Mouse (Mus musculus): Measurements from ENCODE around the gene Rnf212. TPM values are rescaled to one million over a fixed set of nuclear protein-coding genes. Genes with fewer than 3 reads are reported as not detected.
A peak's percentile ranks its signal among the peaks of the same experiment; 100 is the strongest.

Gene Rnf212
- polyA plus RNA-seq, 1 experiment from 2014 or later = not detected

DNA sequence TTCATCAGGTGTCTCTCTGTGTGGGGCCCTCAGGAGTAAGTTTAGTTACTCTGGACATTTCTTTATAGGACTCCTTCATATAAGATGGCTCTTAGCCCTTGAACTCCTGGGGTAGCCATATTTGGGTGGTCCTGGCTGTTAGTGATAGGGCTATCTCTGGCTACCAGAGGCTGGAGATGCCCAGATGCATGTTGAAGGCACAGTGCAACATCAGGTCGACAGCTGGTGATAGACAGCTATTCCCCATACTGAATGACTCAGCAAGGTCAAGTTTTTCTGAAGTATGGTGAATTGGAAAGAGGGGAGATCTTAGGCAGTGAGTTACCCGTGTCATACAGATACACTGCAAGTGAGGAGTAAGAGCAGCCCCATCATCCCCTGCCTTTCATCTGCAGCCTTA is 67.0 kb downstream of the Rnf212 start:
- Histone ChIP-seq H3K4me1 (ENCODE audit: control insufficient read depth, insufficient read depth, low read length) (no peaks in the 10 kb centered on the region), H3K4me2 (ENCODE audit: low read depth, low read length) (no peak overlapping the region), H3K27ac (replicated peaks; ENCODE audit: low read depth, low read length) (no peak overlapping the region), H3K9ac (ENCODE audit: low read depth, low read length) (no peak overlapping the region), H3K36me3 (ENCODE audit: control insufficient read depth, insufficient read depth, low read length) (peaks cover 33% of the 10 kb centered on the region), H3K9me3 (ENCODE audit: control insufficient read depth, low read length) (no peaks in the 10 kb centered on the region), H3K27me3 (replicated peaks; ENCODE audit: control insufficient read depth, insufficient read depth, low read length) (no peaks in the 10 kb centered on the region), H3K4me3 (ENCODE audit: low read depth, low read length) (no peak overlapping the region)
- DNase-seq (ENCODE audit: low spot score) = no peak
- WGBS = 84% methylated on average over 2 of the region's 2 CpGs
- no peak for ATAC-seq (ENCODE audit: low read depth)

DNA sequence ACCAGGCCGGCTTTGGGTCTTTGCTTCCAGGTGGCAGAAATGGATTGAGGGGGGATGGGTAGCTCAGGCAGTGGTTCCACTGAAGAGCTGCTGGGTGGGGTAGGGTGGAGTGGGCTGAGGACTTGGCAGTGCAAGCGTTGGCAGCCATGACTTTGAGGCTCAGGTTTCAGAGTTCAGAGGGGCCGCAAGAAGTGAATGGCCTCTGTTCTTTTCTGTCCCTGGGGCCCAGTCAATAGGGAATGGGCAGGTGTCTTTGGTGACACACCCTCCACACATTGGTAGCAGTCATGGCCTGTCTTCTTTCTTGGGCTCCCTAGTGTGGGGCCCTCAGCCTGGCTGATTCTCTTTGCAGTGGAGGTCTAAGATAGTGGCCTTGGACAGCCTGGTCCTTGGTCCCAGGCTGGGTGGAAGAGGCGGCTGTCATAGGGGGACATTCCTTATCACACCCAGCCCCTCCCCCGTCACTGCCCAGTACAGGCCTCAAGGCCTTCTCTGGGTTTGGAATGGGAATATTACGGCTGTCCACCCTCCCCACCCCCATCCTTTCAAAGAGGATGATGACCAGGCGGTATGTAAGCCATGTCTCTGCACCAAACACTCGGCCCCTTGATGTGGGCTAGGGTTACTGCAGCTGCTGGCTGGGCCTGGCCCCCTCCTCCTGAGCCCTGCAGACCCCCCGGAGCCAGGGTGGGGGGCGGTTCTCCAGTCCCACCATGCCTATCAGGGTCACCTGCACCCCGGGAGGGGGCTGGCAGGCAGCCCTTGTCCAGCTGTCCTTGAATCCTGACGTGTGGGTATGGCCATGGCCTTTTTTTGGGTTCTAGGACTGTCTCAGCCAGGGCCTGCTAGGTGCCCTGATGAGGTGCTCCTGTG is 70.8 kb downstream of the Rnf212 start:
- ATAC-seq (ENCODE audit: low read depth) = peak; percentile 47
- Histone ChIP-seq H3K4me3 (ENCODE audit: low read depth, low read length) (no peak overlapping the region), H3K9me3 (ENCODE audit: control insufficient read depth, low read length) (no peaks in the 10 kb centered on the region), H3K4me2 (ENCODE audit: low read depth, low read length) (no peak overlapping the region), H3K4me1 (ENCODE audit: control insufficient read depth, insufficient read depth, low read length) (0 out of 2 replicates have a peak, but pooled peaks cover 2% of the 10 kb centered on the region), H3K27ac (replicated peaks; ENCODE audit: low read depth, low read length) (no peak overlapping the region), H3K9ac (ENCODE audit: low read depth, low read length) (no peak overlapping the region), H3K27me3 (replicated peaks; ENCODE audit: control insufficient read depth, insufficient read depth, low read length) (no peaks in the 10 kb centered on the region), H3K36me3 (ENCODE audit: control insufficient read depth, insufficient read depth, low read length) (peaks cover 39% of the 10 kb centered on the region)
- 60% methylated on average over 10 of the region's 12 CpGs for WGBS
- peak; percentile 52 for DNase-seq (ENCODE audit: low spot score)

GRCm38 (mm10) chr5:108701341-108702021 is 73.3 kb downstream of the Rnf212 start:
- Histone ChIP-seq H3K27me3 (replicated peaks; ENCODE audit: control insufficient read depth, insufficient read depth, low read length) (no peaks in the 10 kb centered on the region), H3K4me3 (ENCODE audit: low read depth, low read length) (no peak overlapping the region), H3K9me3 (ENCODE audit: control insufficient read depth, low read length) (no peaks in the 10 kb centered on the region), H3K4me2 (ENCODE audit: low read depth, low read length) (no peak overlapping the region), H3K36me3 (ENCODE audit: control insufficient read depth, insufficient read depth, low read length) (peaks cover 28% of the 10 kb centered on the region), H3K4me1 (ENCODE audit: control insufficient read depth, insufficient read depth, low read length) (peaks cover 13% of the 10 kb centered on the region), H3K9ac (ENCODE audit: low read depth, low read length) (no peak overlapping the region; the same call in 1 of the 2 replicates), H3K27ac (replicated peaks; ENCODE audit: low read depth, low read length) (peak overlapping the region; percentile 2; the same call in 1 of the 2 replicates)
- WGBS = 67% methylated on average over 10 of the region's 10 CpGs
- DNase-seq (ENCODE audit: low spot score) (no peak), ATAC-seq (ENCODE audit: low read depth) (no peak)

GRCm38 (mm10) chr5:108700346-108700745 is 74.4 kb downstream of the Rnf212 start:
- peaks cover 13% of the 10 kb centered on the region for H3K4me1 ChIP-seq (ENCODE audit: control insufficient read depth, insufficient read depth, low read length)
- H3K4me3 ChIP-seq (ENCODE audit: low read depth, low read length) = no peak overlapping the region
- H3K36me3 ChIP-seq (ENCODE audit: control insufficient read depth, insufficient read depth, low read length) = peaks cover 16% of the 10 kb centered on the region
- no peaks in the 10 kb centered on the region for H3K9me3 ChIP-seq (ENCODE audit: control insufficient read depth, low read length)
- H3K4me2 ChIP-seq (ENCODE audit: low read depth, low read length) = no peak overlapping the region
- no peak for ATAC-seq (ENCODE audit: low read depth)
- H3K9ac ChIP-seq (ENCODE audit: low read depth, low read length) = no peak overlapping the region
- DNase-seq (ENCODE audit: low spot score) = no peak
- 17% methylated on average over 3 of the region's 3 CpGs for WGBS
- no peaks in the 10 kb centered on the region for H3K27me3 ChIP-seq (replicated peaks; ENCODE audit: control insufficient read depth, insufficient read depth, low read length)
- H3K27ac ChIP-seq (replicated peaks; ENCODE audit: low read depth, low read length) = peak overlapping the region; percentile 76; the same call in 1 of the 2 replicates

DNA sequence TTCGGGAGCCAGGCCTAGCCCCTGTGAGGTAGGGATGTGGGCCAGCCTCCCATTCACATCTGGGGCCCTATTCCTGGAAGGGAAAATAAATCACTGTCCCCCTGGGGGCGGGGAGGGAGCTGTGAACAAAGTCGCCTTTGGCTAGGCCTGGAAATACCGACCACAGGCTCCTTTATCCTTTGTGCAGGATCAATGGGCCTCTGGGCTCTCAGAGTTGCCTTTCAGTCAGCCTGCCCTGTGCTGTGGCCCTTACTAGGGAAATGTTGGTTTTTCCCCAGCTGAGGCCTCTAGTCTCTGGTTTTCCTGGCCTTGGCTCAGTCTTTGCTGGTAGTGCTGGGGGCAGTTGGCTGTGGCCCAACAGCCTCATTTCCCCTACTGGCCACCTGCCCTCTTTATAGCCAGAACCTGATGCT is 77.4 kb downstream of the Rnf212 start:
- H3K4me1 ChIP-seq (ENCODE audit: control insufficient read depth, insufficient read depth, low read length) = peaks cover 18% of the 10 kb centered on the region
- peak overlapping the region; percentile 26; the same call in 1 of the 2 replicates for H3K9ac ChIP-seq (ENCODE audit: low read depth, low read length)
- H3K36me3 ChIP-seq (ENCODE audit: control insufficient read depth, insufficient read depth, low read length) = 0 out of 2 replicates have a peak, but pooled peaks cover 5% of the 10 kb centered on the region
- DNase-seq (ENCODE audit: low spot score) = peak; percentile 58
- H3K27me3 ChIP-seq (replicated peaks; ENCODE audit: control insufficient read depth, insufficient read depth, low read length) = no peaks in the 10 kb centered on the region; the same call in 1 of the 2 replicates
- 35% methylated on average over 4 of the region's 4 CpGs for WGBS
- H3K4me2 ChIP-seq (ENCODE audit: low read depth, low read length) = peak overlapping the region; percentile 34; the same call in 1 of the 2 replicates
- no peak overlapping the region for H3K4me3 ChIP-seq (ENCODE audit: low read depth, low read length)
- no peaks in the 10 kb centered on the region for H3K9me3 ChIP-seq (ENCODE audit: control insufficient read depth, low read length)
- ATAC-seq (ENCODE audit: low read depth) = no peak
- H3K27ac ChIP-seq (replicated peaks; ENCODE audit: low read depth, low read length) = peak overlapping the region; percentile 71

GRCm38 (mm10) chr5:108696542-108696941 is 78.2 kb downstream of the Rnf212 start:
- no peaks in the 10 kb centered on the region; the same call in 1 of the 2 replicates for H3K27me3 ChIP-seq (replicated peaks; ENCODE audit: control insufficient read depth, insufficient read depth, low read length)
- H3K9ac ChIP-seq (ENCODE audit: low read depth, low read length) = 0 out of 2 replicates have a peak overlapping the region, but pooled peaks have one; percentile 26
- 55% methylated on average over 3 of the region's 3 CpGs for WGBS
- H3K9me3 ChIP-seq (ENCODE audit: control insufficient read depth, low read length) = no peaks in the 10 kb centered on the region
- H3K4me3 ChIP-seq (ENCODE audit: low read depth, low read length) = no peak overlapping the region
- H3K36me3 ChIP-seq (ENCODE audit: control insufficient read depth, insufficient read depth, low read length) = no peaks in the 10 kb centered on the region
- ATAC-seq (ENCODE audit: low read depth) (no peak), DNase-seq (ENCODE audit: low spot score) (no peak)
- peak overlapping the region; percentile 71 for H3K27ac ChIP-seq (replicated peaks; ENCODE audit: low read depth, low read length)
- H3K4me1 ChIP-seq (ENCODE audit: control insufficient read depth, insufficient read depth, low read length) = peaks cover 18% of the 10 kb centered on the region
- H3K4me2 ChIP-seq (ENCODE audit: low read depth, low read length) = peak overlapping the region; percentile 76; the same call in 1 of the 2 replicates

DNA sequence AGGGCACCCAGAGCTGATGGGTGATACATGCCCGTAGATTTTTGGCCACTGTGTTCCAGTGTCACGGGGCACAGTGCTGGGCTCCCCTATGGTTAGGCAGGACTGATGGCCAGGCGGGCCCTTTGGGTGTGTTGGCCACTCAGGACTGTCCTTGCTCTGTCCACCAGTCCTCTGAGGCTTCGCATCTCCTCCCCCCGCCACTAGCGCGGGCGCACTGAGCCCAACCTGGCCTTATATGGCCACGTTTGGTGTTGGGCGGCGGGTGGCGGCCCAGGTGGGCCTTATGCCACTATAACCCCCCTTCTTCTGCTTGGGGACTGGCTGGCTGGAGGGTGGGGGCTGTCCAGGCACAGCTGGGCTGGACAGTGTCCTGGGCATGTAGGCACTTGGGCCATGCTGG is 78.9 kb downstream of the Rnf212 start:
- ATAC-seq (ENCODE audit: low read depth) (no peak), DNase-seq (ENCODE audit: low spot score) (no peak)
- Histone ChIP-seq H3K27me3 (replicated peaks; ENCODE audit: control insufficient read depth, insufficient read depth, low read length) (no peaks in the 10 kb centered on the region; the same call in 1 of the 2 replicates), H3K4me2 (ENCODE audit: low read depth, low read length) (peak overlapping the region; percentile 76; the same call in 1 of the 2 replicates), H3K27ac (replicated peaks; ENCODE audit: low read depth, low read length) (no peak overlapping the region), H3K9me3 (ENCODE audit: control insufficient read depth, low read length) (no peaks in the 10 kb centered on the region), H3K36me3 (ENCODE audit: control insufficient read depth, insufficient read depth, low read length) (no peaks in the 10 kb centered on the region), H3K9ac (ENCODE audit: low read depth, low read length) (no peak overlapping the region), H3K4me3 (ENCODE audit: low read depth, low read length) (no peak overlapping the region), H3K4me1 (ENCODE audit: control insufficient read depth, insufficient read depth, low read length) (peaks cover 18% of the 10 kb centered on the region)
- WGBS = 98% methylated on average over 10 of the region's 12 CpGs

- no peaks in the 10 kb centered on the region for H3K9me3 ChIP-seq (ENCODE audit: control insufficient read depth, low read length)
- H3K4me3 ChIP-seq (ENCODE audit: low read depth, low read length) = peak overlapping the region; percentile 79
- peak overlapping the region; percentile 76 for H3K4me2 ChIP-seq (ENCODE audit: low read depth, low read length)
- H3K9ac ChIP-seq (ENCODE audit: low read depth, low read length) = peak overlapping the region; percentile 79
- peak; percentile 59 for ATAC-seq (ENCODE audit: low read depth)
- no peaks in the 10 kb centered on the region for H3K36me3 ChIP-seq (ENCODE audit: control insufficient read depth, insufficient read depth, low read length)
- no peaks in the 10 kb centered on the region; the same call in 1 of the 2 replicates for H3K27me3 ChIP-seq (replicated peaks; ENCODE audit: control insufficient read depth, insufficient read depth, low read length)
- H3K4me1 ChIP-seq (ENCODE audit: control insufficient read depth, insufficient read depth, low read length) = peaks cover 18% of the 10 kb centered on the region
- peak; percentile 55 for DNase-seq (ENCODE audit: low spot score)
- H3K27ac ChIP-seq (replicated peaks; ENCODE audit: low read depth, low read length) = peak overlapping the region; percentile 67
- WGBS = 0% methylated on average over 17 of the region's 99 CpGs
Measured at GRCm38 (mm10) chr5:108694352-108695261, 80.2 kb downstream of the Rnf212 start.

All from embryonic facial prominence, embryonic 14.5 days (tissue).